Mouse (Mus musculus) urinary bladder, postnatal 4 days (tissue): ENCODE results near the gene Gpbp1.

Experiments
- DNase-seq, 2 experiments: peaks; one replicate each; pipeline ENCODE4 v3.0.0; 2021 to 2022; ENCODE audit warnings: low spot score in 2 of 2

Gpbp1 gene

GRCm38 (mm10) chr13:111467350-111467749 is 22.6 kb downstream of the Gpbp1 start:
- no peak for DNase-seq

- DNase-seq: no peak
Observed at GRCm38 (mm10) chr13:111461424-111461823, 28.5 kb downstream of the Gpbp1 start.

GRCm38 (mm10) chr13:111456790-111457189 is 33.1 kb downstream of the Gpbp1 start:
- DNase-seq: no peak

GRCm38 (mm10) chr13:111444325-111444724 is 45.6 kb downstream of the Gpbp1 start:
- DNase-seq: no peak

- no peak for DNase-seq
Observed at GRCm38 (mm10) chr13:111431174-111431573, 58.7 kb downstream of the Gpbp1 start.

- no peak for DNase-seq
Observed at GRCm38 (mm10) chr13:111421330-111421729, 68.6 kb downstream of the Gpbp1 start.

- no peak for DNase-seq
Observed at GRCm38 (mm10) chr13:111418087-111418486, 71.8 kb downstream of the Gpbp1 start.

GRCm38 (mm10) chr13:111413156-111413555 is 76.8 kb downstream of the Gpbp1 start:
- DNase-seq: peak in 1 of 2 experiments; percentile 72

- DNase-seq: peak in 1 of 2 experiments; percentile 44
Observed at GRCm38 (mm10) chr13:111410831-111411230, 79.1 kb downstream of the Gpbp1 start.

GRCm38 (mm10) chr13:111406859-111407389 is 83.0 kb downstream of the Gpbp1 start:
- peak in 1 of 2 experiments; percentile 54 for DNase-seq

GRCm38 (mm10) chr13:111405956-111406355 is 84.0 kb downstream of the Gpbp1 start:
- no peak for DNase-seq

GRCm38 (mm10) chr13:111397600-111398151 is 92.2 kb downstream of the Gpbp1 start:
- DNase-seq: peak in 1 of 2 experiments; percentile 36

GRCm38 (mm10) chr13:111397061-111397460 is 92.8 kb downstream of the Gpbp1 start:
- peak in 1 of 2 experiments; percentile 30 for DNase-seq

GRCm38 (mm10) chr13:111395528-111395927 is 94.4 kb downstream of the Gpbp1 start:
- DNase-seq: peak in 1 of 2 experiments; percentile 50

- peak in 1 of 2 experiments; percentile 25 for DNase-seq
Observed at GRCm38 (mm10) chr13:111394904-111395303, 95.0 kb downstream of the Gpbp1 start.

GRCm38 (mm10) chr13:111394341-111394740 is 95.6 kb downstream of the Gpbp1 start:
- peak in 1 of 2 experiments; percentile 51 for DNase-seq

GRCm38 (mm10) chr13:111393426-111393825 is 96.5 kb downstream of the Gpbp1 start:
- no peak for DNase-seq

GRCm38 (mm10) chr13:111391426-111391825 is 98.5 kb downstream of the Gpbp1 start:
- DNase-seq: no peak

- no peak for DNase-seq
Observed at GRCm38 (mm10) chr13:111391011-111391410, 98.9 kb downstream of the Gpbp1 start.

GRCm38 (mm10) chr13:111384011-111384985 is 105.6 kb downstream of the Gpbp1 start:
- no peak for DNase-seq
